Mouse (Mus musculus) neural tube, embryonic 11.5 days (tissue): ENCODE results near the gene Bpi. TPM values are rescaled to one million over a fixed set of nuclear protein-coding genes. Genes with fewer than 3 reads are reported as not detected.

Experiments
- ATAC-seq: fragments of 200-750 bp; cut with Nextera tagmentation; 2 replicates; pipeline ENCODE4 v1.8.0; 2017; ENCODE audit warnings: moderate number of reproducible peaks, mild to moderate bottlenecking, moderate TSS enrichment, moderate library complexity; ENCODE audit not compliant: insufficient read depth, low FRiP score, low TSS enrichment
- DNase-seq: peaks from one replicate; pipeline ENCODE4 v3.0.0-alpha.2; 2015; ENCODE audit warnings: low spot score
- H3K27ac ChIP-seq: fragments of 300-500 bp; sonication (generic); 2 replicates; pipeline ENCODE4 v1.5.1; 2014; ENCODE audit warnings: low read depth, mild to moderate bottlenecking, low read length
- H3K27me3 ChIP-seq: fragments of 300-500 bp; sonication (generic); 2 replicates; pipeline ENCODE4 v1.6.1; 2014; ENCODE audit warnings: mild to moderate bottlenecking, low read length, mixed read lengths; ENCODE audit not compliant: control insufficient read depth, insufficient read depth
- H3K36me3 ChIP-seq: fragments of 300-500 bp; sonication (generic); 2 replicates; pipeline ENCODE4 v1.6.1; 2014; ENCODE audit warnings: mild to moderate bottlenecking, low read length, moderate library complexity, mixed read lengths; ENCODE audit not compliant: control insufficient read depth, insufficient read depth
- H3K4me1 ChIP-seq: fragments of 300-500 bp; sonication (generic); 2 replicates; pipeline ENCODE4 v1.6.1; 2014; ENCODE audit warnings: low read length, mixed read lengths; ENCODE audit not compliant: control insufficient read depth, insufficient read depth
- H3K4me2 ChIP-seq: fragments of 300-500 bp; sonication (generic); 2 replicates; pipeline ENCODE4 v1.6.1; 2014; ENCODE audit warnings: low read depth, mild to moderate bottlenecking, moderate library complexity
- H3K4me3 ChIP-seq: fragments of 300-500 bp; sonication (generic); 2 replicates; pipeline ENCODE4 v1.5.1; 2014; ENCODE audit warnings: low read depth, low read length
- H3K9ac ChIP-seq: fragments of 300-500 bp; sonication (generic); 2 replicates; pipeline ENCODE4 v1.6.1; 2014; ENCODE audit warnings: mild to moderate bottlenecking, low read length
- H3K9me3 ChIP-seq: fragments of 300-500 bp; sonication (generic); 2 replicates; pipeline ENCODE4 v1.6.1; 2016; ENCODE audit warnings: low read length; ENCODE audit not compliant: control insufficient read depth
- WGBS: fragments of 180-500 bp; shearing (Covaris S2); extraction: QIAGEN DNeasy Blood & Tissue Kit; methylation state at CpG from one replicate; pipeline ENCODE4 v1.1.7; 2014; 5-methylcytosine and 5-hydroxymethylcytosine counted together
- polyA plus RNA-seq: library from polyadenylated mRNA; unstranded; fragments of >200 nt; fragmentation: Nextera tagmentation; extraction: Ambion mirVana; gene quantifications from 2 replicates; pipeline ENCODE4 v1.2.1, GENCODE M21; 2014

The Bpi gene
- polyA plus RNA-seq, 1 experiment from 2014 or later, result not detected

GRCm38 (mm10) chr2:158273646-158274045 is 15.8 kb downstream of the Bpi start:
- 35% methylated on average over 2 of the region's 2 CpGs for WGBS
- H3K9ac ChIP-seq, result no peak overlapping the region
- H3K9me3 ChIP-seq, result no peaks in the 10 kb centered on the region
- H3K4me2 ChIP-seq, result no peak overlapping the region
- H3K27me3 ChIP-seq, result no peaks in the 10 kb centered on the region
- H3K36me3 ChIP-seq, result no peaks in the 10 kb centered on the region
- no peak overlapping the region for H3K27ac ChIP-seq
- no peaks in the 10 kb centered on the region for H3K4me1 ChIP-seq
- DNase-seq (no peak), ATAC-seq (no peak)
- no peak overlapping the region for H3K4me3 ChIP-seq

GRCm38 (mm10) chr2:158275349-158275748 is 17.5 kb downstream of the Bpi start:
- no peak overlapping the region for H3K9ac ChIP-seq
- H3K4me2 ChIP-seq, result no peak overlapping the region
- no peak overlapping the region for H3K27ac ChIP-seq
- H3K27me3 ChIP-seq, result no peaks in the 10 kb centered on the region
- no peak for ATAC-seq
- DNase-seq, result no peak
- no peaks in the 10 kb centered on the region for H3K9me3 ChIP-seq
- WGBS, result 92% methylated on average over 3 of the region's 3 CpGs
- H3K36me3 ChIP-seq, result no peaks in the 10 kb centered on the region
- H3K4me1 ChIP-seq, result no peaks in the 10 kb centered on the region
- no peak overlapping the region for H3K4me3 ChIP-seq

- no peak overlapping the region for H3K27ac ChIP-seq
- no peak overlapping the region for H3K4me3 ChIP-seq
- no peak overlapping the region for H3K4me2 ChIP-seq
- H3K9ac ChIP-seq, result no peak overlapping the region
- H3K4me1 ChIP-seq, result no peaks in the 10 kb centered on the region
- no peaks in the 10 kb centered on the region for H3K9me3 ChIP-seq
- no peak for ATAC-seq
- no peaks in the 10 kb centered on the region for H3K27me3 ChIP-seq
- no peaks in the 10 kb centered on the region for H3K36me3 ChIP-seq
- 63% methylated on average over 4 of the region's 4 CpGs for WGBS
- no peak for DNase-seq
These were observed 17.9 kb downstream of the Bpi start for GRCm38 (mm10) chr2:158275811-158276210.

- H3K27me3 ChIP-seq, result no peaks in the 10 kb centered on the region
- H3K4me3 ChIP-seq, result no peak overlapping the region
- no peak overlapping the region for H3K4me2 ChIP-seq
- DNase-seq (no peak), ATAC-seq (no peak)
- no peak overlapping the region for H3K27ac ChIP-seq
- H3K9me3 ChIP-seq, result no peaks in the 10 kb centered on the region
- no peaks in the 10 kb centered on the region; the same call in 1 of the 2 replicates for H3K4me1 ChIP-seq
- 56% methylated on average over 6 of the region's 6 CpGs for WGBS
- no peaks in the 10 kb centered on the region for H3K36me3 ChIP-seq
- H3K9ac ChIP-seq, result no peak overlapping the region
These were observed 18.6 kb downstream of the Bpi start for GRCm38 (mm10) chr2:158276451-158276850.

GRCm38 (mm10) chr2:158276878-158277277 is 19.0 kb downstream of the Bpi start:
- Histone ChIP-seq H3K9me3 (no peaks in the 10 kb centered on the region), H3K4me1 (no peaks in the 10 kb centered on the region; the same call in 1 of the 2 replicates), H3K4me3 (no peak overlapping the region), H3K27me3 (no peaks in the 10 kb centered on the region), H3K36me3 (no peaks in the 10 kb centered on the region), H3K9ac (no peak overlapping the region), H3K4me2 (no peak overlapping the region), H3K27ac (no peak overlapping the region)
- DNase-seq (no peak), ATAC-seq (no peak)
- 61% methylated on average over 4 of the region's 4 CpGs for WGBS

GRCm38 (mm10) chr2:158279656-158280055 is 21.8 kb downstream of the Bpi start:
- 80% methylated on average over 4 of the region's 4 CpGs for WGBS
- Histone ChIP-seq H3K36me3 (no peaks in the 10 kb centered on the region), H3K4me3 (no peak overlapping the region), H3K27ac (no peak overlapping the region), H3K4me2 (no peak overlapping the region), H3K9ac (no peak overlapping the region), H3K4me1 (no peaks in the 10 kb centered on the region; the same call in 1 of the 2 replicates), H3K27me3 (no peaks in the 10 kb centered on the region), H3K9me3 (no peaks in the 10 kb centered on the region)
- no peak for DNase-seq
- ATAC-seq, result no peak

- H3K27me3 ChIP-seq, result no peaks in the 10 kb centered on the region
- H3K9me3 ChIP-seq, result no peaks in the 10 kb centered on the region
- no peak overlapping the region for H3K27ac ChIP-seq
- no peaks in the 10 kb centered on the region; the same call in 1 of the 2 replicates for H3K4me1 ChIP-seq
- H3K36me3 ChIP-seq, result no peaks in the 10 kb centered on the region
- ATAC-seq (no peak), DNase-seq (no peak)
- no peak overlapping the region for H3K4me2 ChIP-seq
- 60% methylated on average over 16 of the region's 16 CpGs for WGBS
- H3K9ac ChIP-seq, result no peak overlapping the region
- H3K4me3 ChIP-seq, result no peak overlapping the region
These were observed 23.8 kb downstream of the Bpi start for GRCm38 (mm10) chr2:158281497-158282205.

- H3K4me2 ChIP-seq, result no peak overlapping the region
- no peaks in the 10 kb centered on the region; the same call in 1 of the 2 replicates for H3K4me1 ChIP-seq
- no peak for ATAC-seq
- H3K27me3 ChIP-seq, result no peaks in the 10 kb centered on the region
- no peak overlapping the region for H3K27ac ChIP-seq
- H3K9ac ChIP-seq, result no peak overlapping the region
- H3K36me3 ChIP-seq, result no peaks in the 10 kb centered on the region
- no peaks in the 10 kb centered on the region for H3K9me3 ChIP-seq
- no peak overlapping the region for H3K4me3 ChIP-seq
- DNase-seq, result no peak
- WGBS, result 82% methylated on average over 7 of the region's 7 CpGs
These were observed 25.2 kb downstream of the Bpi start for GRCm38 (mm10) chr2:158283136-158283535.

- ATAC-seq, result no peak
- WGBS, result 85% methylated on average over 6 of the region's 6 CpGs
- no peaks in the 10 kb centered on the region for H3K36me3 ChIP-seq
These were observed 25.9 kb downstream of the Bpi start for GRCm38 (mm10) chr2:158283771-158284170.

More at GRCm38 (mm10) chr2:158283771-158284170, 25.9 kb downstream of the Bpi start:
- Histone ChIP-seq H3K4me1 (no peaks in the 10 kb centered on the region; the same call in 1 of the 2 replicates), H3K9me3 (no peaks in the 10 kb centered on the region), H3K27ac (no peak overlapping the region), H3K4me2 (no peak overlapping the region), H3K9ac (no peak overlapping the region), H3K4me3 (no peak overlapping the region), H3K27me3 (no peaks in the 10 kb centered on the region)
- DNase-seq, result no peak
